Mouse (Mus musculus) CH12.LX (cell line): ENCODE measurements around the gene Grtp1. TPM values are rescaled to one million over a fixed set of nuclear protein-coding genes. Genes with fewer than 3 reads are reported as not detected.

Source experiments
- DNase-seq: peaks from one replicate; pipeline ENCODE4 v3.0.0-alpha.2; 2013; ENCODE audit errors: extremely low read depth
- H3K27ac ChIP-seq: 2 replicates; pipeline ENCODE4 v1.5.1; 2012; ENCODE audit warnings: low read depth, mild to moderate bottlenecking, control low read depth, moderate library complexity; ENCODE audit not compliant: insufficient read depth
- H3K27me3 ChIP-seq: replicated peaks from 2 replicates; pipeline ENCODE3; 2012; ENCODE audit warnings: inconsistent platforms
- H3K36me3 ChIP-seq, 2 experiments: replicated peaks in 1 of 2; 2 replicates each; pipeline versions ENCODE3 to v1.6.1; 2012; ENCODE audit warnings: inconsistent platforms in 1 of 2, low read length in 1 of 2, mild to moderate bottlenecking in 1 of 2, mixed read lengths in 1 of 2, moderate library complexity in 1 of 2; ENCODE audit not compliant: control insufficient read depth in 1 of 2, insufficient read depth in 1 of 2
- H3K4me1 ChIP-seq, 2 experiments: 2 replicates each; pipeline ENCODE4 v1.6.1; 2012; ENCODE audit warnings: inconsistent platforms in 1 of 2, moderate library complexity in 1 of 2; ENCODE audit not compliant: insufficient read depth in 2 of 2, control insufficient read depth in 1 of 2
- H3K4me2 ChIP-seq: 2 replicates; pipeline ENCODE4 v1.6.1; 2012; ENCODE audit warnings: low read depth, mild to moderate bottlenecking, control low read depth; ENCODE audit not compliant: poor library complexity, insufficient read depth, severe bottlenecking
- H3K4me3 ChIP-seq, 3 experiments: fragments of 150-350 bp in 1 of 3; sonication (generic) in 1 of 3; replicated peaks in 1 of 3; 2 replicates each; pipeline versions ENCODE3 to v1.5.1; 2011 to 2012; ENCODE audit warnings: low read depth in 2 of 3, low read length in 2 of 3, mild to moderate bottlenecking in 2 of 3, moderate library complexity in 2 of 3, control low read depth in 1 of 3, improper control_type of control experiment in 1 of 3, inconsistent platforms in 1 of 3, mixed read lengths in 1 of 3; ENCODE audit not compliant: poor library complexity in 1 of 3
- H3K79me2 ChIP-seq: replicated peaks from 2 replicates; pipeline ENCODE4 v1.6.1; 2012; ENCODE audit warnings: mild to moderate bottlenecking, moderate library complexity; ENCODE audit not compliant: control insufficient read depth, poor library complexity, insufficient read depth, severe bottlenecking; ENCODE audit errors: extremely low read depth
- H3K9ac ChIP-seq: 2 replicates; pipeline ENCODE4 v1.6.1; 2012; ENCODE audit warnings: low read depth, mild to moderate bottlenecking, control low read depth, moderate library complexity; ENCODE audit not compliant: insufficient read depth
- H3K9me3 ChIP-seq: replicated peaks from 2 replicates; pipeline ENCODE3; 2012; ENCODE audit warnings: low read length, inconsistent platforms, mixed read lengths
- BHLHE40 ChIP-seq: IDR thresholded peaks from 2 replicates; pipeline ENCODE4 v1.6.1; 2011; ENCODE audit warnings: mild to moderate bottlenecking, low read depth, low read length, improper control_type of control experiment
- CHD2 ChIP-seq: IDR thresholded peaks from 2 replicates; pipeline ENCODE4 v1.6.1; 2011; ENCODE audit warnings: low read length, improper control_type of control experiment
- CTCF ChIP-seq, 2 experiments: IDR thresholded peaks in 1 of 2; conservative IDR thresholded peaks in 1 of 2; 2 replicates each; pipeline ENCODE4 v1.5.1; 2011 to 2012; ENCODE audit warnings: low read depth in 2 of 2, low read length in 2 of 2, improper control_type of control experiment in 1 of 2, inconsistent platforms in 1 of 2, mild to moderate bottlenecking in 1 of 2, moderate library complexity in 1 of 2
- E2F4 ChIP-seq: IDR thresholded peaks from 2 replicates; pipeline ENCODE4 v1.6.1; 2011; ENCODE audit warnings: low read depth, low read length, improper control_type of control experiment; ENCODE audit not compliant: insufficient replicate concordance
- EP300 ChIP-seq: IDR thresholded peaks from 2 replicates; pipeline ENCODE4 v1.6.1; 2011; ENCODE audit warnings: low read length, improper control_type of control experiment
- GABPA ChIP-seq: IDR thresholded peaks from 2 replicates; pipeline ENCODE4 v1.6.1; 2012; ENCODE audit warnings: low read depth, low read length, improper control_type of control experiment, inconsistent platforms; ENCODE audit not compliant: insufficient replicate concordance
- HCFC1 ChIP-seq: IDR thresholded peaks from 2 replicates; pipeline ENCODE4 v1.6.1; 2012; ENCODE audit warnings: low read depth, mild to moderate bottlenecking, inconsistent platforms, low read length, improper control_type of control experiment
- JUN ChIP-seq: IDR thresholded peaks from 2 replicates; pipeline ENCODE4 v1.6.1; 2011; ENCODE audit warnings: low read depth, mild to moderate bottlenecking, low read length, improper control_type of control experiment, moderate library complexity; ENCODE audit not compliant: insufficient read depth
- KAT2A ChIP-seq: IDR thresholded peaks from 2 replicates; pipeline ENCODE4 v1.6.1; 2012; ENCODE audit warnings: low read length, improper control_type of control experiment, inconsistent platforms; ENCODE audit not compliant: insufficient replicate concordance
- MAZ ChIP-seq: IDR thresholded peaks from 2 replicates; pipeline ENCODE4 v1.6.1; 2012; ENCODE audit warnings: low read depth, mild to moderate bottlenecking, inconsistent platforms, low read length, improper control_type of control experiment, moderate library complexity
- MYC ChIP-seq: IDR thresholded peaks from 2 replicates; pipeline ENCODE4 v1.6.1; 2011; ENCODE audit warnings: low read depth, mild to moderate bottlenecking, improper control_type of control experiment, low read length
- PAX5 ChIP-seq: IDR thresholded peaks from 2 replicates; pipeline ENCODE4 v1.6.1; 2012; ENCODE audit warnings: low read length, inconsistent platforms, mixed read lengths
- POLR2AphosphoS2 ChIP-seq: IDR thresholded peaks from 2 replicates; pipeline ENCODE4 v1.6.1; 2011; ENCODE audit warnings: low read depth, low read length, improper control_type of control experiment
- RAD21 ChIP-seq: IDR thresholded peaks from 2 replicates; pipeline ENCODE4 v1.6.1; 2011; ENCODE audit warnings: low read depth, mild to moderate bottlenecking, low read length, improper control_type of control experiment, moderate library complexity
- SIN3A ChIP-seq: IDR thresholded peaks from 2 replicates; pipeline ENCODE4 v1.6.1; 2012; ENCODE audit warnings: low read length, improper control_type of control experiment, inconsistent platforms
- SMC3 ChIP-seq: IDR thresholded peaks from 2 replicates; pipeline ENCODE4 v1.6.1; 2011; ENCODE audit warnings: low read depth, low read length, improper control_type of control experiment
- TCF12 ChIP-seq: IDR thresholded peaks from 2 replicates; pipeline ENCODE4 v1.6.1; 2014; ENCODE audit warnings: low read depth, mild to moderate bottlenecking, inconsistent platforms, low read length, improper control_type of control experiment
- ZC3H11A ChIP-seq: IDR thresholded peaks from 2 replicates; pipeline ENCODE4 v1.6.1; 2012; ENCODE audit warnings: low read depth, mild to moderate bottlenecking, inconsistent platforms, low read length, improper control_type of control experiment
- ZKSCAN1 ChIP-seq: IDR thresholded peaks from 2 replicates; pipeline ENCODE4 v1.6.1; 2012; ENCODE audit warnings: low read depth, inconsistent platforms, low read length, improper control_type of control experiment, borderline replicate concordance
- ZNF384 ChIP-seq: IDR thresholded peaks from 2 replicates; pipeline ENCODE4 v1.6.1; 2012; ENCODE audit warnings: low read depth, low read length, improper control_type of control experiment, inconsistent platforms
- dilution Hi-C: fragments of 300-500 bp; cut with MboI; formaldehyde crosslinking; loops from 2 replicates; pipeline ENCODE4 v1.14.3; 2020; ENCODE audit warnings: low sequenced_read_pairs; ENCODE audit not compliant: extremely low pct_unique_long_range_greater_than_20kb, extremely low pct_ligation_motif_present
- in situ Hi-C: fragments of 300-500 bp; cut with MboI; formaldehyde crosslinking; loops from 3 replicates; pipeline ENCODE4 v1.14.3; 2019; ENCODE audit warnings: low sequenced_read_pairs, low pct_ligation_motif_present, low pct_unique_long_range_greater_than_20kb, mixed read lengths
- polyA plus RNA-seq: library from polyadenylated mRNA; unstranded; fragments of >175 nt; gene quantifications from 2 replicates; pipeline ENCODE4 v1.2.1, GENCODE M21; 2012; ENCODE audit warnings: low read depth; ENCODE audit not compliant: insufficient read length
- total RNA-seq, 2 experiments: library from RNA; depleted of rRNA; stranded (reverse); fragments of 300-350 nt in 1 of 2; fragments of >200 nt in 1 of 2; gene quantifications; 2 replicates each; pipeline ENCODE4 v1.2.3; 2012 to 2014

Gene Grtp1
- total and polyA plus RNA-seq, 3 experiments = 0.04 to 0.13 TPM; not detected in 1

DNA sequence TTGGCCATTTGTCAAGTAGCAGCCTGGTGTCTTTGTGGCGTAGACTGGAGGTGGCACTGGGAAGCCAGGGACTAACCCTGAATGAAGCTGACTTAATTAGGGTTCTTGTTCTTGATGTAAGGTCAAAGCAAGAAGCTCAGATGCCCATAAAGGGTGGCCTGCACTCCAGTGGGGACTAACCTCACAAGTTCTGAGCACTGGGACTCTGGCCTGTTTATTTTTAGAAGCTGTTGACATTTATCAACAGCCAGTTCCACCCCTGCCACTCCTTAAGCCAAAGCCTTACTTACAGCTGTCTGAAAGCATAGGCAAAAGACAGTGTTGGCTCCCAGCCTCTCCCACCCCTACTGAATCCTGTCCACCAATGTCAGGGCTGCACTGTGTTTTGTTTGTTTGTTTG, 9.3 kb upstream of the Grtp1 start:
- H3K9me3 ChIP-seq = no peaks in the 10 kb centered on the region
- no peak overlapping the region for H3K27ac ChIP-seq
- in situ Hi-C loops = loop anchor here (25.0 kb wide), 1 partner anchor 222 kb away; no protein-coding TSS in a partner anchor
- H3K79me2 ChIP-seq = no peaks in the 10 kb centered on the region
- H3K4me3 ChIP-seq = no peak overlapping the region
- dilution Hi-C loops = no loop called here
- H3K9ac ChIP-seq = no peak overlapping the region
- no peak overlapping the region for H3K4me2 ChIP-seq
- peaks cover 71% of the 10 kb centered on the region for H3K27me3 ChIP-seq
- DNase-seq = no peak
- H3K36me3 ChIP-seq = no peaks in the 10 kb centered on the region
- TF ChIP-seq ZNF384 (no peak), SIN3A (no peak), CHD2 (no peak), CTCF (conservative IDR thresholded peaks at IDR 0.05 in 1 of 2, IDR thresholded peaks at IDR 0.05 in 1 of 2; ENCODE audit: low read depth in 2 of 2, low read length in 2 of 2) (no peak), TCF12 (no peak), HCFC1 (no peak), GABPA (no peak), MYC (no peak), ZC3H11A (no peak), ZKSCAN1 (no peak), BHLHE40 (no peak), EP300 (no peak)
- peaks cover 17 to 34% of the 10 kb centered on the region in 2 experiments for H3K4me1 ChIP-seq

DNA sequence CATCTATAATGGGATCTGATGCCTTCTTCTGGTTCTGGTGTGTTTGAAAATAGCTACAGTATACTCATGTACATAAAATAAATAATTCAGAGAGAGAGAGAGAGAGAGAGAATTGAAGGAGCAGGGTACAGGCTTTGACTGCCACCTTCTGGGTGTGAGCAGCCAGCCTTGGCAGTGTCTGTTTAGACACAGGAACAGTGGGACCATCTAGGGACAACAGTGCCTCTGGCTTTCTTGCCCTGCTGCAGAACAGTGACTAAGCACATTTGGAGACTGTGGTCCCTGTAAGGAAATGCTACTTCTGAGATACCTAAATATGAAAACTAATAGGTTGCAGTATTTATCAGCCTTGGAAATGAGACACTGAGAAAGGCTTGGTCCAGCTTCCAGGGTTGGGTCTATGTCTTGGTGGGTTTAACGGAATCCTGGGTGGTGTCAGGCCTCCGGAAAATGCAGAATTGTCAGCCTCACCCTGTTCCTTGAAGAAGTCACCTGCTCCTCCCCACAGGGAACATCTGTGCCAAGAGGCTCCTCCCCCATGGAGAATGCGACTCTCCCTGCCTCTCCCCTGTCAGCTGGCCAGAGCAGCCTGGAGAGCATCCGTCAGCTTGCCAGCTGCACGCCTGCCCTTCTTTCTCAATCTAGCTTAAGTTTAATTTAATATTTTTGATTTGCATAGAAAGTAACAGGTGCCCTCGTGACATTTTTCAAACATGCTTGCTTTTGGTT, 8.4 kb upstream of the Grtp1 start:
- Histone ChIP-seq H3K9me3 (peaks cover 6% of the 10 kb centered on the region), H3K27ac (no peak overlapping the region), H3K4me1 (peaks cover 10 to 25% of the 10 kb centered on the region in 2 experiments), H3K27me3 (peaks cover 78% of the 10 kb centered on the region), H3K36me3 (no peaks in the 10 kb centered on the region), H3K79me2 (no peaks in the 10 kb centered on the region), H3K4me3 (no peak overlapping the region), H3K9ac (no peak overlapping the region), H3K4me2 (no peak overlapping the region)
- no peak for TF ChIP-seq PAX5
- TF ChIP-seq POLR2AphosphoS2 = no peak
- TF ChIP-seq TCF12 = no peak
- no peak for TF ChIP-seq MAZ
- no peak for TF ChIP-seq JUN
- no peak for TF ChIP-seq SIN3A
- peak; percentile 48 for TF ChIP-seq RAD21
- TF ChIP-seq E2F4 = no peak
- TF ChIP-seq EP300 = no peak
- peak in 1 of 2 experiments; percentile 53; a peak in 2 of 4 replicates for TF ChIP-seq CTCF (conservative IDR thresholded peaks at IDR 0.05 in 1 of 2, IDR thresholded peaks at IDR 0.05 in 1 of 2; ENCODE audit: low read depth in 2 of 2, low read length in 2 of 2)
- TF ChIP-seq KAT2A = no peak
- TF ChIP-seq SMC3 = peak; percentile 32
- dilution Hi-C loops (no loop called here), in situ Hi-C loops (loop anchor here (25.0 kb wide), 1 partner anchor 221 kb away; no protein-coding TSS in a partner anchor)
- DNase-seq = no peak
